Mouse (Mus musculus) testis, postnatal 14 days (tissue): ENCODE measurements at regions not wholly inside any gene's neighbourhood (a gene's known extent, or its start where the extent isn't known, plus 50 kb on each side); places are given as distances from the start of the nearest gene placed in this dataset.
"Not testable (repeated sequence)": the region's sequence is repeated elsewhere in the genome, so short reads cannot be mapped to it uniquely, and the experiment has no call there.

Experiments
- DNase-seq: peaks from one replicate; pipeline ENCODE4 v3.0.0; 2021; ENCODE audit warnings: low spot score

DNA sequence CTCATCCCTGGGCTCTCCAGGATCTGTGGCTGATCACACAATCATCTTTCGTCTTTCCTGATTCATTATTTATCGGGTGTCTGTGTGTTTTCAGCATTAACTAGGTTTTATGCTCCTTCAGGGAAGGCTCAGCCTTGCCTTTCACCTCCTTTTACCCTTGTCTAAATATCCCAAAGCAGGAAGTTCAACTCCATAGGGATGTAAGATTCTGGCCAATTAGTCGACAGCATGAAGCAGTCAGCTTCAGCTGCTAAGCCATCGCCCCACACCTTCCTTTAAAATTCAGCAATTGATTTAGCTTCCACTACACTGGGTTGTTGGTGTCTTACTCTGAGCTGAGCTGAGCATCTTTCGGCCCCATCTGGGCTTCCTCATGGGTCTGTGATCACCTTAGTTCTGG lies 230.9 kb upstream of the Dpp6 start:
- DNase-seq: no peak

DNA sequence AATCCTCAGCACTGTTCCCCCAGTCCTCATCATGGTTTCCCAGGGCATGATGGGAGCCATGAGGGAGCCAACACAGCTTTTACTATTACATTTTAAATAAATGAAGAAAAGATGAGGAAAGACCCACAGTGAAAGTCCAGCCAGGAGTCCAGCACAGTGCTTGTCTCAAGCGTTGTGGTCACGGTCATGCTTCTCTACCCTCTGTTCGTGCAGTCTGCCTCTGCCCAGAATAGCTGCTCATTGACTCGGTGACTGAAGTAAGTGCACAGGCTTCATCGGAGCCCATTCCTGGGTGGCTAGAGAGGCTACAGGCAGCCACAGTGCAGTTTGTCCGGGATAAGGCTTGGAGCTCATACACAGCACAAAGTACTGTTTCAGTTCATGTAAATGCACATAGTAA lies 226.1 kb upstream of the Dpp6 start:
- no peak for DNase-seq

DNA sequence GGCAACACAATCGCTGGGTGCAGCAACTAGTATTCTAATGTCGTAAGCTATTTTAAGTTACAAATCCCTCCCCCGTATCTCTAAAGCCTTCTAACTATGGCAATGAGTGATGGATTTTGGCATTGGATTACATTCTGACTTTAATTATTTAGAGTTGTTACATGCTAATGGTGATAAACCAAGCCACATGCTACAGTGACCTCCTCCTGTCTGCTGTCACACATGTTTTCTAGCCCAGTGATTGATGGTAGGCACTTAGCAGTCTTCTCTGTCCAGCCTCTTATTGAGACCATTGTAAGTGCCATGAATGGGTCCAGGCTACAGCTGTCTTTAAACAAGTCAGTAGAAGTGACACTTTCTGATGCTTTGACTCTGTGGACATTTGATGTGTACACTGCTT lies 224.7 kb upstream of the Dpp6 start:
- DNase-seq: no peak

DNA sequence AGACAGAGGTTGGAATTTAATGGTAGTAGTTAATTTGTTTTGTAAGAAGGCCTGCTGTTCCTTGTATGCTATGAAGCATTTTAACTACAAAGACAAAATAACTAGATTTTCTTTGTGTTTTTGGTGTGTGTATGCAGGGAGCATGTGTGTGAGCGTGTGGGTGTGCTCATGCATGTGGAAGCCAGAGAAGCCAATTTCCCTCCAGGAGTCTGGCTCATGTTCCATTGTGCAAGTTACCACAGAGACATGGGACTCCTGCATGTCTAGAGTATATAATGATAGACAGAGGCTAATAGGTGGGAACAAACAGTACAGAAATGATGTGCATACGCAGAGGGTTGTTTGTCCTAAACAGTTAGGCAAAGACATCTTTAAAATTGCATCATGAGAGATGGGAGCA lies 219.0 kb upstream of the Dpp6 start:
- no peak for DNase-seq

DNA sequence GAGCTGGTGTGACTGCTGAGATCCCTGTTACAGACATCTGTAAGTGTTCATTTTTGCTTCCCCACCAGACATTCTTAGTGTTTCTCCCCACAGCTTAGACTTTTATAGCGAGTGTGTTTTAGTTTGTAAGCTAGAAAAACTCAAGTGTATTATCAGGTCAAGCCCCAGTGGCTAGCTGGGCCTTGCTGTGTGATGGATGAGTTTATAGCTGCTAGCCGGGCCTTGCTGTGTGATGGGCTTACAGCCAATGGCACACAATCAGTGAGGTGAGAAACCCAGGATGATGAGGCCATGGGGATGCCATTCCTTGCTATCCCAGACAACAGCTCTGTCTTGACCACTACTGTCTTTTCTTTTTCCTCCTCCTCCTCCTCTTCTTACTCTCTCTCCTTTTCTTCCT lies 197.7 kb upstream of the Dpp6 start:
- DNase-seq: no peak

DNA sequence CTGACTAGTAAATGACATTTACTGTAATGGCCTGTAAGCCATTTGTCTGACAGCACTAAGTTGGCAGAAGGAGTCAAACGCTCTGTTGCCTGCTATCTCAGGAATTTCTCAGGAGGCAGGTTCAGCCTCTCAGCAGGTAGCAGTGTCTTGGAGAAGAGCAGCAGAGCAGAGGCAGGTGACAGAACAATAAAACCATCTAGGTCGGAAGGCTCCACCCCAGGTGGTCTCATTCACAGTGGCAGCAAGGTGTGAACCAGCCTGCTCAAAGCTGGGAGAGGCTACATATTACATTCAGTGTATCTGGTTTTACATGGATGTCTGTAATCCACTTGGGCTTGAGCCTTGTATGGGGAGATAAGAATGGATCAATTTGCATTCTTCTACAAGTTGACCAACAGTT lies 194.9 kb upstream of the Dpp6 start:
- no peak for DNase-seq

DNA sequence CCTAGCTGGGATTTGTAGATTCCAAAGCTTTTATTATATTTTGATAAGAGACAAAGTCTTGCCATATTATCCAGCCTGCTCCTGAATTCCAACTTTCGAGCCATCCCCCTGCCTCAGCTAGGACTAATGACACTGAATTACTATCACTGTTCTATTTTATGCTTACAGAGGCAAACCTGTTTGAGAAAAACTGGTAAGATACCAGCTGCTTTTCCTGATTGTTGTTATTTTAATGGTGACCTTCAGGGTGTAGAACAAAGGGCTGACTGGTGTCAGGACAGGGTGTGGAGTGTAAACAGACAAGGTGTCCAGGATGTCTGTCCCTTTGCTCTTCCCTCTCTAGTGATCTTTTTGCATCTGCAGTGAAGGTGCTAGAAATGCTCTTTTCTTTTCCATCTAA lies 145.5 kb upstream of the Dpp6 start:
- no peak for DNase-seq

DNA sequence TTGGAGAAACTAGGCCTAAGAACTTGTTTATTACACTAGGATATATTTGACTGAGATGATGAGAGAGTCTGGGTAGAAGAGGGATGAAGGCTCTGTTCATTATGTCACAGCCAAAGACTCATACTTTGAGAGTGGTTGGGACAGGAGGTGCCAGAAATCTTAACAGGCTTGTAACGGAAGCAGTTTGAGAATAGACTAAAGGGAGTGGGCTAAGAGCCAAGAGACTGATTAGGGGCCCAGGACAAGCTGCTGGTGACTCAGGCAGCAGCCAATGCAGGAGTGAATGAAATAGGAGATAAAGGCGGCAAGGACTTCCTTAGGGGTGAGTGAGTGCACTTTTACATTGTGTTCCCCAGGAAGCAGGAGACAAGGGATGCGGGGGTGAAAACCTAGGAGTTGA lies 127.2 kb upstream of the Dpp6 start:
- no peak for DNase-seq

DNA sequence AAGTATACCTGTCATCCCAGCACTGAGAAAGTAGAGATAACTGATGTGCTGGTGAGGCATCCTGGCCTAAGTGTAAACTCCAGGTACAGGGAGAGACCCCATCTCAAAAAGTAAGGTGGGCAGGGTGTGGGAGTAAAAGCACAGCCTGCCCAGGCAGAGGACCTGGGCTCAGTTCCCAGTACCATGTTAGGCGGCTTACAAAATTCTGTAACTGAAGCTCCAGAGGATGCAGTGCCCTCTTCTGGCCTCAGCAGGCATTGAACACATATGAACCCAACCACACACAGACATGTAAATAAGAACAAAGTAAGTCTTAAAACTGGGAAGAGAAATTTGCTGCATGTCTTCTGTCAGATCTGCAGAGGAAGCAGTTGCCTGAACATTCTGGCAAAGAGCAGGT lies 125.9 kb upstream of the Dpp6 start:
- DNase-seq: no peak

DNA sequence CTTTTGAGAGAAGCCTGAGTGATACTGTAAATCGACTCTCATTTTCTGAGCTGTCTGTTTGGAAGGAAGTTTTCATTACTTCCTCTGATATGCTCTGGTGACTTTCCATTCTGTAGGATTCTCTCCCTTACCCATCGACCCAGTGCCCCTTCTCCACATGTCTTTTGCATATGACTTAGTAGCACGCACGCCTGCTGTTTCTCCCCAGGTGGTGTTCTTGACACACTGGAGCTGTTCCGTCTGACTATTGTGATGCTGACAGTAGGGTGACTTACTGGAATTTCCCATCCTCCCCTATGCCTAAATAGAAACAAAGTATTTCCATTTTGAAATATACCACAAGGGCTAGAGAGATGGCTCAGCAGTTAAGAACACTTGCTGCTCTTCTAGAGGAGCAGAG lies 125.0 kb upstream of the Dpp6 start:
- no peak for DNase-seq

DNA sequence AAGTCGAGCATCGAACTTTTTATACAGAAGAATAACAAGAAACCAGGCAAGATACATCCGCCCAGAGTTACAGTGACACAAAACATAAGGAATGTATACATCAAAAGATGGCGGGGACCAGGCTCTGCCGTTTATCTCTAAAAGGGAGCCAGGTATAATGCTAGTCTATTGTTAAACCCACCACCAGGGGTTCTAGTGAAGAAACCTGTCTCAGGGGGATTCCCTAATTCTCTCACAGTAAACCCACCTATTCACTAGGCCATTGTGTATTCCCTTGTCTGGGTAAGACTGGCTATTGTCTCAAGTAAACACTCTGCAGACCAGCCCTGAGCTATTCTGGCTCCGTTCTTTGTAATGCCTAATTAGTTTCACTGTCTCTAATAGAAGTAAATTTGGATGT lies 113.4 kb upstream of the Dpp6 start:
- not testable (repeated sequence) for DNase-seq

DNA sequence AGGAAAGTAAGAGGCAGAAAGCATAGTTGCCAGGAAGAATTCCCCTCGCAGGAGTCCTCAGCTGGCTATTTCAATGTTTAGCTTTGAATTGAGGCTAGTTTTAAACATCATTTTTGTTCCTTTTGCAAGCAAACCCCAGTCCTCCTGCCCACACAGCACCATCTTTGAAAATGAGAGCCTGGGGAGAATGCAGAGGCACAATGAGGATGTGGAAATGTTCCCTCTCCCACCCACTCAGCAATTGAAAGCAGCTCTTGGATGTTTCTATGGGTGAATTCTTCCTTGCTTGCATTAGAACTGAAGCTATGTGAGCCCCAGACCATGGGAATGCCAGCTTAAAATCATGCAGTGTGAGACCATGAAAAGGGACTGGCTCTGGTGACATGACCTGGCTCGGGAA lies 109.3 kb upstream of the Dpp6 start:
- DNase-seq: no peak

DNA sequence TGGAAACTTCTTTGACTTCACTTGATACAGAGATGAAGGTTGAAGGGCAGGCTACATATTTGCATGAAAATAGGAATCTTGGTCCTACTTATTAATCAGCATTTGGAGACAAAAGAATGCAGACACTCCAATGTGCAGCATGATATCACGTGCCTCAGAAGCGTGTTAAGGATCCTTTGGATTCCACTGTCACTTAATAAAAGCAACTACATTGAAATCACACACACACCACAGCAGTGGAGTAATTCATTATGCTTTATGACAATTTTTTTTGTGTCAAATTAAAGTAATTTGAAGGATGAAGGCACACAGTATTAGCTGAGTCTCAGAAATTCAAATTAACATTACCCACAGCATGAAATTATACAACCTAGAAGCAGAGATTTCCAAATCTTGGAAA lies 92.5 kb upstream of the Dpp6 start:
- no peak for DNase-seq

DNA sequence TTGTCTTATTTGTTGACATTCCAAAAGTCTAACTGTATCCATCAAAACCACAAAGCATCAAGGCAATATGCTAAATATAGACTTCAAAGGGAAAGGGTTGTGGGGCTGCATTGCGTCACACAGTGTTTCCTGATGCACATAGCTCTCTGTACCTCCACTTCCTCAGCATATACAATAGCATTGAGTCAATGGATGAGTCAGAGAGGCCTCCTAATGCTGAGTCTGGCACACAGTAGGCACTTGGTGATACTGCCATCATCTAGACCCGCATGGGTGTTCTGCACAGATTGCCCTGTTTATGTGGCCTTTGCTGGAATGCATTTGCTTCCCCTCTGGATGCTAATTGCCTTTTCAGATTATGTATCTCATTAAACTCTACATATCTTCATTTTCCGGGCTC lies 91.0 kb upstream of the Dpp6 start:
- DNase-seq: no peak

DNA sequence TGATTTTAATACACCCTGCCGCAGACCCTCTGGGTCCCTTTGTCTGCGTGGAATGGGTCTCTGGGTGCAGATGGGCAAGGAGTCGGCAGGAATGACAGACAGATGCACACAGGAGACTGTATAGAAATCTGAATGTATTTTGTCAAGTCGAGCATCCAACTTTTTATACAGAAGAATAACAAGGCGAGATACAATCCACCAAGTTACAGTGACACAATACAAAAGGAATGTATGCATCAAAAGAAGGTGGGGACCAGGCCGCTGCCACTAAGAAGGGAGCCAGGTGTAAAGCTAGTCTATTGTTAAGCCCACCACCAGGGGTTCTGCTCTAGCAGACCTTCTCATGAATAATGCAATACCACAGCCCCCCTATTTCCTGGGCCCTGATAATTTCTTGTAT lies 65.8 kb upstream of the Dpp6 start:
- not testable (repeated sequence) for DNase-seq

DNA sequence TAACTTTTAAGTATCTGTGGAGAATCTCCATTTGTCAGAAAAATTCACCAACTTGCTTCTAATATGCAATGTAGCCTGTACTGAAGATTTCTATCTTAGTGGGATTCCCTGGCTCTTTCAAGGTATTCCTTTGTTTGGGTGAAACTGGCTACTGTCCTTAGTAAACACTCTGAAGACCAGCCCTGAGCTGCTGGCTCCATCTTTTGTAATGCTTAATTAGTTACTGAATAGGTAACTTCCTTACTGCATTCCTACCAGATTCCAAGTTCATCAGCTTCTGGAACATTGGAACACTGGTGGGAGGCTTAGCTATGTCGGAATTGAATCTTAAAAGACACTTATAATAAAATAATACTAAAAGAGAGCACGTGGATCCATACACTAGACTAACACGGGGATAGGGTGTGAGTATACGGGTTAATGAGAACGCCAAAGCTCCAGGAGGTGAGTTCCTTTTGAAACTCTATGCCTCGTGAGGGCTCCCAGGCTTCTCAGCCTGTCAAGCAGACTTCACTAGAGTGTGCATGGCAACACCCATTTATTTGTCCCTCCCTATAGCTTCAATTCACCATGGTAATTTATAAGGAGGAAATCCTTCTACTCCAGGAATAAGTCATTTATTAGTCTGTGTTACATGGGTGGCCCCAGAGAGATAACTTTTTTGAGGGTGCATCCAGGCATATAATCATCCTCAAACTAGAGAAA lies 65.2 kb upstream of the Dpp6 start:
- not testable (repeated sequence) for DNase-seq

DNA sequence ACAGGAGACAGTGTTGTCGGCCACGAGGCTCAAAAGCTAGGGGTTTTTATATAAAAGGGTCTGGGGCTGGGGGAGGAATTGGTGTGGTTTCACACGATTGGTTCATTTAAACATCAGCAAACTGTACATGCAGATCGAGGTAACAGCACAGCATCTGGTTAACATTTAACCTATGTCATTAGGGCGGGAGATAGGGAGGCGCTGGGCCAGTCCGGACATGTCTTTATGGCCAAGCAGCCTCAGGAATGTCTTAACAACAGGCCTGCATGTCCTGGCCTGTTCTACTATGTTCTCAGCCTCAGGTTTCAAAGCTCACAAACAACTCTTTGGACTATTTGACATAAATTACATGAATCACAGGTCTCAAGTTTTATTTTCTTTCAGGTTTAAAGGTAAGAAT lies 62.9 kb upstream of the Dpp6 start:
- DNase-seq: not testable (repeated sequence)
